Mouse (Mus musculus) bone marrow macrophage, adult 2 months (primary cell): ENCODE results near the gene Fgf9. TPM values are rescaled to one million over a fixed set of nuclear protein-coding genes. Genes with fewer than 3 reads are reported as not detected.
A peak's percentile ranks its signal among the peaks of the same experiment; 100 is the strongest.

Experiments
- H3K27ac ChIP-seq: 2 replicates; pipeline ENCODE4 v1.5.1; 2012; ENCODE audit warnings: low read depth, low read length; ENCODE audit not compliant: insufficient read depth
- H3K4me1 ChIP-seq: 2 replicates; pipeline ENCODE4 v1.6.1; 2012; ENCODE audit warnings: low read length; ENCODE audit not compliant: control insufficient read depth, insufficient read depth
- H3K4me3 ChIP-seq: 2 replicates; pipeline ENCODE4 v1.5.1; 2012; ENCODE audit warnings: mild to moderate bottlenecking, low read length, moderate library complexity; ENCODE audit not compliant: insufficient read depth
- CTCF ChIP-seq: IDR thresholded peaks from 2 replicates; pipeline ENCODE4 v1.5.1; 2012; ENCODE audit warnings: low read depth, mild to moderate bottlenecking, low read length, moderate library complexity
- POLR2A ChIP-seq: IDR thresholded peaks from 2 replicates; pipeline ENCODE4 v1.6.1; 2012; ENCODE audit warnings: mild to moderate bottlenecking, low read depth, low read length, borderline replicate concordance
- polyA plus RNA-seq: library from polyadenylated mRNA; stranded (reverse); fragments of >200 nt; gene quantifications from 2 replicates; pipeline ENCODE4 v1.2.4, GENCODE M21; 2012; ENCODE audit not compliant: missing spikeins, insufficient read depth, insufficient read length

The Fgf9 gene
- polyA plus RNA-seq, 1 experiment = not detected

DNA sequence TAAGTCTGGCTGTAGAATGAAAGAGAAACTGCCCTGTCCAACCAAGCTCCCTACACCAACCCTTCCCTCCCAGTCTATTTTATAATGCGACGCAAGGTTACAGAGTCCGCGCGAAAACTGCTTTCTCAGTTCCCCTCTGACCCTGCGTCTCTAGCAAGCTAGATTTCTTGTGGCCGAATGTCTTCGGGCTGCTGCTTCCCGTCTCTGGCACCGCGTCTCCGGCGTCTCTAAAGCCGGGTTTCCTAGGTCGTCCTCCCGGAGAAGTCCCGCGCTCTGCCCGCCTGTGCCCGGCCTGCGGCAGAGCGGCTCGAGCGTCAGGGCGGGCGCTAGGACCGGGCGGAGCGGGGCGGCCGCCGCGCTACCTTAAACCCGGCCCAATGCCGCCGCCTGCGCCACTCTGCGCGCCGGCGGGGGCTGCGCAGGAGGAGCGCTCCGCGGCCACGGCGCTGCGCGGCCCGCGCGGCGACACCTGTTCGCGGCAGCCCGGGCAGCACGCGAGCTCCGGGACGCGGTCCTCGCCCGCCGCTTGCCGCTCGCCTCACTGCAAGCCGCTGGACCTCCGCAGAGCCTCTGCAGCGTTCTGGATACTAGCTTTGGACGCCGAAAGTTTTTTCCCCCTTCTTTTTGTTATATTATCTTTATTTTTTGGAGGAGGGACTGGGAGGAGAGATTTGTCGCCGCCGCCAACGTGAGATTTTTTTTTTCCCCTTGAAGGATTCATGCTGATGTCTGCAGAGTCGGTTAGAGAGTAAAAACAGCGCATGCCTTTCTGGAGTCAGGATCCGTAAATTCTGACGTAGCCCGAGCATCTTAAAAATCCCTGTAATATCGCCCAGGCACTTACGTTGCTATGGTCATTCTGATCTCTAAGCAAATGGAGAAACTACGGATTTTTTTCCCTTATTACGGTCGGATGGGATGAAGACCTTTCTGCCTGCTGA lies 1.8 kb downstream of the Fgf9 start:
- TF ChIP-seq POLR2A = no peak
- no peak for TF ChIP-seq CTCF
- Histone ChIP-seq H3K4me3 (peak overlapping the region; percentile 77), H3K27ac (no peak overlapping the region), H3K4me1 (peaks cover 3% of the 10 kb centered on the region; the same call in 1 of the 2 replicates)

DNA sequence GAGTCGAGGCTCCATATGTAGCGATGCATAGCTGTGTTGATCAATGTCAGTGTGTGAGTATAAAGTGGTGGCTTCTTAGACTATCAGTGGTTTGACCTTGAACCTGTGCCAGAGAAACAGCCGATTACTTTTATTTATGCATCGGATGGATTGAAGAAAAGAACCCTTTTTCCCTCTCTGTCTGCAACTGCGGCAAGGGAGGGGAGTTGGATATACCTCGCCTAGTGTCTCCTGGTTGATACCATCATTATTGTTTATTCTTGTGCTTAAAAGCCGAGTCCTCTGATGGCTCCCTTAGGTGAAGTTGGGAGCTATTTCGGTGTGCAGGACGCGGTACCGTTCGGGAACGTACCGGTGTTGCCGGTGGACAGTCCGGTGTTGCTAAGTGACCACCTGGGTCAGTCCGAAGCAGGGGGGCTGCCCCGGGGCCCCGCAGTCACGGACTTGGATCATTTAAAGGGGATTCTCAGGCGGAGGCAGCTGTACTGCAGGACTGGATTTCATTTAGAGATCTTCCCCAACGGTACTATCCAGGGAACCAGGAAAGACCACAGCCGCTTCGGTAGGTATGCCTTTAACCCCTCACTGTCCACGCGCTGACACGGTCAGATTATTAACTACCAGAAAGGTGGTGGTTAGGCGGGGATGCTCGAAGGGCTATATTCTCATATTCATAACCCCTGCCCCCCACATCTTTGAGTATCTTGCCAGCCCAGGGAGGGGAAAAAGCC lies 2.6 kb downstream of the Fgf9 start:
- Histone ChIP-seq H3K4me3 (peak overlapping the region; percentile 77), H3K4me1 (peaks cover 3% of the 10 kb centered on the region; the same call in 1 of the 2 replicates), H3K27ac (no peak overlapping the region)
- TF ChIP-seq CTCF = no peak
- no peak for TF ChIP-seq POLR2A

DNA sequence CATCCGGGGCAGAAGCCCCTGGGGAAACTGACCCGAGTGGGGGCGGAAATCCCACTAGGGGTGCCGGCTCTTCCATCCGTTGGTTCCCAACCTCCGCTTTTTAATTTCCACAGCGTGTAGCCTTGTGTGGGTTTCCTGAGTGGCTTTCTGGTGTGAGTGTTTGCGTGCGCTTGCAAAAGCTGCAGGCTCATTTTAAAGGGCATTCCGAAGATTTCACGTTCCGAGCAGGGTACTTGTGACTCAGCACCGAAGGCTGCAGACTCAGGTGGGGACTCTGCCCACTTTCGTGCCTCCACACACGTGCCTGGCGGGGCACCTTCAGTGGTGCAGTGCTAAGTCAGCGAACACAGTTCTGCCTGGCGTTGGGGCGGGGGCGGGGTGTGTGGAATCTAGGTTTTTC lies 3.6 kb downstream of the Fgf9 start:
- Histone ChIP-seq H3K4me3 (peak overlapping the region; percentile 27), H3K27ac (no peak overlapping the region), H3K4me1 (peaks cover 3% of the 10 kb centered on the region; the same call in 1 of the 2 replicates)
- TF ChIP-seq CTCF (no peak), POLR2A (no peak)

DNA sequence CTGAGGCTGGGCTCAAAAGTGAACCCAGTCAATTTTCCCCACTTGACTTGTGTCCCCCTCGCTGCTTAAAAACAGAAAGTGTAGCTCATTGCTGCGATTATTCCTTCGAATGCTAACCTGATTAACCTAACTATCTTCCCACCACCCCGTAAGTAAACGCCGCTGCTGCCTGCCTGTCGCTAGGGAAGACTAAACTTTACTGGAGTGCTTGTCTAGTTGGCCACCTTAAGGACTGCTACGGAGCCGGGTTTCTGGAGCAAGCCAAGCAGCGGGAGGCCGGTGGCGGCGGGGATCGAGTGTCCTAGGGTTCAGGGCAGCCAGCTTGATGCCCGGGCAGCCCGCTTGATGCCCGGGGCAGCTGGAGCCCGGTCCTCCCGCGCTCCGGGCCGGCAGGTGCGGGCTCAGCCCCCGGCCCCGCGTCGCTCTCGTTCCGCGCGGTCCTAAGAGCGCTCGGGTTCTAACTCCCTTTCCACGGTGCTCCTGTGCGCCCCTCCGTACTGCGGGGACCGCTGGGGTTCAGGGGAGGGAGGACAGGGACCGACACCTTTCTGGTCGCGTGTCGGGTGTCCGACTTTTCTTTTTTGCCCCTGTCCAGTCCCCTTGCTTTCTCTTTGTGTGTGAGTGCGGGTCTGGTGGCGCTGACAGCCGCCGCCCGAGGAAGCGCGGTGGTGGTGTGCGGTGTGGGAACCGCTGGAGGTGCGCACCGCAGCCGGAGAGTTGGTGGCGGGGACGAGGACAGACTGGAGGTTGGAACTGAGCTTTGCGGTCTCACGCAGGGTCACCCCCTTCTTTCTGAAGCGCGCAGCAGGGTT lies 4.5 kb downstream of the Fgf9 start:
- Histone ChIP-seq H3K4me1 (peaks cover 3% of the 10 kb centered on the region; the same call in 1 of the 2 replicates), H3K4me3 (peak overlapping the region; percentile 50), H3K27ac (no peak overlapping the region)
- no peak for TF ChIP-seq CTCF
- TF ChIP-seq POLR2A = no peak

DNA sequence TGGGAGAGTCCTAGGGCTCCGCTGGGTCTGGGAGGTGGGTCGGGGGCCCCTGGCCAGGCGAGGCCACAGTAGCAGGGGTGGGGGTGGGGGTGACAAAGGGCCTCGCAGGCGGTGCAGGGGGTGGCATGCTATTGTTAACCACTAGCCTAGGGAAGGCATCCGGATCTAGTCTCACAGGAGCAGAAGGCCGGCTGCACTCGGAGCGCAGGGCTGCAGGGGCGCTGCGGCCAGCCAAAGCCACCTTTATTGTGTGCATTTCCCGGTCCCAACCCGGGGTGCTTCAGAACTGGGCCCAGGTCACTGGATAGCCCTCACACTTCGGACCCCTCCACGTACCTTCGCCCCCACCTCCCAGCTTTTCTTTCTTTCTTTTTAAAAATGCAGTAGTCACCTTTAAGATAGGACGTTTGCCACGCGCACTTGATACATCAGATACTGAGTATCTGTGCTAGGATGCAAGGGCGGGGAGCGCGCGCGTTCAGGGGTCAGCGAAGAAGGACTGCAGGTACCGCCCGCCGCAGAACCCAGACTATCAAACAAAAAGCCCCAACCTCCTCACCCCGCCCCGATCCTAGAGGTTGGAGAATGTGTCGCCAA lies 5.2 kb downstream of the Fgf9 start:
- H3K4me1 ChIP-seq = peaks cover 1% of the 10 kb centered on the region; the same call in 1 of the 2 replicates
- H3K27ac ChIP-seq = no peak overlapping the region
- TF ChIP-seq POLR2A (no peak), CTCF (no peak)
- H3K4me3 ChIP-seq = peak overlapping the region; percentile 50

DNA sequence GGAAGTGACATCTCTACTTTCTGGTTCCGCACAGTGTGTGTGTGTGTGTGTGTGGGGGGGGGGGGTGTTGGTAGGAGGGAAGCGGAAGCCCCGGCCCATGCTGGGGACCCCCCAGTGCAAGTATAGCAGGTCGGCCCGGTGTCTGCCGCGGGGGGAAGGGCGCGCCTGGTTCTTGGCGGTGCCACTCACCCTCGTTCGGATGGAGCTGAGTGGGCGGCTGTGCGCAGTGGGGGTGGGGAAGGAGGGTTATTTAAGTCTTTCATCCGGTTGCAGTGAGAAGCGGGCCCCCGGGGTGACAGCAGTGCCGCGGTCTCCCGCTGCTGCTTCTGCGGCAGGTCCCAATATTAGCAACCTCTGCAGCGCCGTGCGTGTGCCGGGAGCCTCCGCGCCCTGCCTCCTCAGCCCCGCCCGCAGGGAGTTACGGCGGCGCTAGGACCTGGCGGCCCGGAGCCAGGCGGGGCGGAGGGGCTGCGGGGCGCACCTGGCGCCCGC lies 5.7 kb downstream of the Fgf9 start:
- no peak for TF ChIP-seq POLR2A
- TF ChIP-seq CTCF = no peak
- H3K4me1 ChIP-seq = no peaks in the 10 kb centered on the region
- H3K4me3 ChIP-seq = peak overlapping the region; percentile 35
- no peak overlapping the region for H3K27ac ChIP-seq

DNA sequence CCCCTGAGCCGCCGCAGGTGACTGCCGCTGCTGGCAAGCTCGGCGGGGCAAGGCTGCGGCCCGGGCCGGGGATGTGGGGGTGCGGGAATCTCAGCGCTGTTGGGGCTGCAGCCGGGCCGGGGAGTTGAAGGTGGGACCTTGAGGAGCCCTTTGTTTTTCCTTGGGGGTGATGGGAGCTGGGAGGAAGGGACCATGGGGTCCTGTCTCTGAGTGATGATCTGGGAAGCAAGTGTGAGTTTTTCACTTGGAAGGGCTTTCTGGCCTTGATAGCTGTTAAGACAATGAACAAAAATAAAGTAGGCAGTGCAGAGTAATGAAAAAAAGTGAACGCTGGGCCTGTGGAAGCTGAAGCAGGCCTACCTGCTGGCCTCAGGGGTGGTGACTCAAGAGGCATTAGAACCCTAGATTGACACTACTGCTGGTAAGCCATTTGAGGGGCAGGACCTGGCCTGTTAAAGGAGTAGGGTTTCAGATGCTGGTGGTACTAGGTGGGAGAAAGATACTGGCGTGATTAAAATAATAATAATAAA lies 6.4 kb downstream of the Fgf9 start:
- H3K27ac ChIP-seq = no peak overlapping the region
- no peak overlapping the region for H3K4me3 ChIP-seq
- H3K4me1 ChIP-seq = no peaks in the 10 kb centered on the region
- TF ChIP-seq POLR2A (no peak), CTCF (no peak)

DNA sequence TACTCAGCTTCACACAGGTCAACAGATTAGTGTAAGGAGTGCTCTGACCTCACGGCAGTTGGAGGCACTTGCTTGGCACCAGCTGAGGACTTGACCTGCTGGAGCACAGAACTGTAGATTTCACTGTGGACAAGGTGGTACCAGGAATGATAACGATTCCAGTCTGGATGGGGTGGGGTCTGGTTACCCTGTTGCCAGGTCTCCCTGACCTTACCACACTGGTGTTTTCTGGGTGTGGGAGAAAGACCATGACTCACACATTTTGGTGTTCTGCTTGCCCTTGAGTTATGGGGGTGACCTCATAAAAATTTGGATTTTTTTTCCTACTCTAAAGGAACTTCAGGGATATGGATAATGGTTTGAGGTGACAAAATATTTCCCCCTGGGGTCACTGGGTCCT lies 9.1 kb downstream of the Fgf9 start:
- TF ChIP-seq CTCF = no peak
- no peak for TF ChIP-seq POLR2A
- no peak overlapping the region for H3K4me3 ChIP-seq
- no peak overlapping the region for H3K27ac ChIP-seq
- no peaks in the 10 kb centered on the region for H3K4me1 ChIP-seq

DNA sequence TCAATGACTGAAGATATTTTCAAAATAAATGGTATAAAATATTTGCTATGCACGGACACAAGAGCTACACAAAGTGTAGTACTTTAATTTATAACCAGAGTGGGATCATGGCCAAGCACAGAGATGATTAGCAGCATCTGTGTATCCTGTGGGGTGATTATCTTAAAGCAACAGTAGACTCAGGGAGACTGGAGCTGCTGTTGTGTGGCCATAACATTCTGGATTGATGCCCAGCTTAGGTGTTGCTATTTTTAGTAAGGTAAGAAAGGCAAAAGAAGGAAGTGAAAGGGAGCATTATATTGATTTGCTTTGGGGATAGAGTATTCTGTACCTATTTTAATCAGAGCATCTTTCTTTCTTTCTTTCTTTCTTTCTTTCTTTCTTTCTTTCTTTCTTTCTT lies 11.6 kb downstream of the Fgf9 start:
- TF ChIP-seq CTCF = no peak
- TF ChIP-seq POLR2A = no peak
- H3K4me1 ChIP-seq = no peaks in the 10 kb centered on the region
- no peak overlapping the region for H3K4me3 ChIP-seq
- H3K27ac ChIP-seq = no peak overlapping the region
